Mouse (Mus musculus): ENCODE data around the gene Gm281.

The Gm281 gene

DNA sequence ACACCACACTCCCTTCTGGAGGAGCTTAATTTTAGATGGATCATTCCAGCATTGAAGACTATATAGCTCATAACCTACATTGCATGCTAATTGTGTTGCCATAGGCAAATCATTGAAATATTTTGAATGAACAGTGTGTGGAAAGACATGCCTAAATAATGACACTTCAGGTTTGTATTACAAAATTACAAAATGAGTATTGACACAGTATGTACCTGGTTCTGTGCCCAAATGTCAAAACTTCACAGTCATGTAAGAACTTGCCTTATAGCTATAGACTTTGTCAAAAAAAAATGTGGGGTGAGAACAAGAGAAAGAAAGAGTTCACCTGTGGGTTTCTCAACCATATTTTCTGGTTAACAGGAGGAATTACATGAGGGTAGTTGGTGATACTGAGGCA lies 52.9 kb downstream of the Gm281 start:
- no peak for DNase-seq (ENCODE audit: low read depth, low spot score)

GRCm38 (mm10) chr14:13812801-13813479 lies 101.3 kb downstream of the Gm281 start:
- DNase-seq (ENCODE audit: low read depth, low spot score) = no peak

- no peak for DNase-seq (ENCODE audit: low read depth, low spot score)
Measured at GRCm38 (mm10) chr14:13790446-13790845, 123.8 kb downstream of the Gm281 start.

DNA sequence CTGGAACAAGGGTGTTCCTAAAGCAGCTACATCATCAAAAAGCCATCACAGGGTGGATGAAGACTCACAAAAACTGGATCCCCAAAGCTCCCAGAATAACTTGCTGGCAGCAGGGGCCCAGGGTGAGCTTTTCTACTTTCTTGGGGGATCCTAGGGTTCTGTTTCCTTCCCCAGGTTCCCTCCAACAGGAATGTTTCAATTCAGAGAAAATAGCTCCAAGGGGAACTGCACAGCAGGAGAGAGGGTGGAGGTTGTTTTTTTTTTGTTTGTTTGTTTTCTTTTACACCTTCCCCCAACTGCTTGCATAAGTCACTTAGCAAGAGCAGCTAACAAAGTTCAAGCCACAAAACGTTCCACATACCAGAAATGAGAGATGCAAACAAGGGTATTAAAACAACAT lies 124.3 kb downstream of the Gm281 start:
- DNase-seq (ENCODE audit: low read depth, low spot score) = no peak

- DNase-seq (ENCODE audit: low read depth, low spot score) = no peak
Measured at GRCm38 (mm10) chr14:13782970-13783369, 131.3 kb downstream of the Gm281 start.

DNA sequence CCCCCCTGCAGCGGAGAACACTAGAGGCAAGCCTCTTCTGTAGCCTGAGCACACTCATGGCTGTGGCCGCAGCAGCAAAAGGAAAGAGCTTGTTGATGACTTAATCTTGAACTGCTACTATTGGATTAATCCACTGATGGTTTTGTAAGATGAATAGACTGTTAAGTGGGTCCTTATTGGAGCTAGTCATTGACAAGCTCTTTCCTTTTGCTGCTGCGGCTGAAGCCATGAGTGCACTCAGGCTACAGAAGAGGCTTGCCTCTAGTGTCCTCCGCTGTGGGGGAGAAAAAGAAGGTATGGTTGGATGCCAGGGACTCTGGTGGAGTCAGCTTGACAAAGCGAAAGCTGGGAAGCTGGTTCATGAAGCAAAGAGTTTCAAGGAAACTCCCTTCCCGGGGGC lies 135.9 kb downstream of the Gm281 start:
- no peak for DNase-seq (ENCODE audit: low read depth, low spot score)

DNA sequence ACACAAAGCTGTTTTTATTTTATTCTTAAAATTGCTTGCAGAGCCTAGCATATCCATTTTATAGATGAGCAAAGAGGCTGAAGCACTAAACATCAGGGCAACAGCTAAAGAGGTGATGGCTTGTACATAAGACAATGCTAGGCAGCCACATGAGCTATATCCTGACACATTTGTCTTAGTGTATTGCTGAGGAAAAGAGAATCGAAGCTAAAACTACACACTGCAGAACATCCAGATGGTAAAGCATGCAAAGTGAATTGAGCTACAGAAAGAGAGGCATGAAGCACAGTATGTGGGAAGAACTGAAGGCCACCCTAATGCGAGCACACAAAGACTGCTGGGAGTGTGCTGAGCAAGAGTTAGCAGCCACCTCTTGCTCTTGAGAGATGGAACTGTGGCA lies 143.1 kb downstream of the Gm281 start:
- no peak for DNase-seq (ENCODE audit: low read depth, low spot score)

- DNase-seq (ENCODE audit: low read depth, low spot score) = no peak
Measured at GRCm38 (mm10) chr14:13770686-13771085, 143.6 kb downstream of the Gm281 start.

All from CD4-positive, CD25-positive, alpha-beta regulatory T cell, adult 2 months (primary cell).